Mouse (Mus musculus): ENCODE data around the gene 1700123O20Rik. TPM values are rescaled to one million over a fixed set of nuclear protein-coding genes. Genes with fewer than 3 reads are reported as not detected.

Gene 1700123O20Rik
- polyA plus RNA-seq, 1 experiment from 2014 or later, result 89.2 TPM

DNA sequence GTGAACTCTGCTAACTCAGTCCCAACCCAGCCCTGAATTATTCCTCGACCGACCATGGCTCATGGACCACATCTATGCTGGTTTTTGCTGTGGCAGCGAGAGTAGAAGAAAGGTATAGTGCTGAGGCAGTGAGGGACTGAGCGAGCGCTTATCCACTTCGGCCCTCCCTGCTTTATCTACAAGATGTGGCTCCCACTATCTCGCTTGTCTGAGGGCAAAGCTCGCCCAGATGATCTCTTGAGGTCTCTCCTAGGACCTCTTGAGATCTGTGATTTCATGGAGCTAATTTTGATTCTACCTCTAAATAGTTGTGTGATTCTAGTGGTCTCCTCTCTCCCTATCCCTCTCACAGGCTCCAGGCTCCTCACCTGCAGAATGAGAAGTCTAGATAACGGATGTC lies 23.0 kb downstream of the 1700123O20Rik start:
- ATAC-seq (ENCODE audit: insufficient number of reproducible peaks, insufficient read depth, low FRiP score, low TSS enrichment, low read depth), result no peak
- 82% methylated on average over 9 of the region's 9 CpGs for WGBS

DNA sequence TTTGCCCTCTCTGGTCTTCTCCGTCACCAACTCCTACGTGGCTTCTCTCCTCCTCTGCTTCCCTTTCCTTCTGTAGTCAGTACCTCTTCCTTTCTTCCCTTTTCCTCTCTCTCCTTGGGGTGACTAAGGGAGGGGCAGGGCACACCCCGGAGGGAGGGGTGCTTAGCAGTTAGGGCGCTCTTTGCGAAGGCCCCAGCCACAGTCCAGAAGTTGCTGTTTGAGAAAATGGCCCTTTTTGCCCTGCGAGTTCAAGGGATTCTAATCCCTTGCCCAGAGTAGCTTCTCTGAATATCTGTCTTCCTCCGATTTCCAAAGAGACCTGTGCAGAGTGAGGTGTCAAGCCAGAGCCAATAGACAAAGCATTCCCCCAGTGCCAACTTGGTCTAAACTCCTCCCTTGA lies 26.1 kb downstream of the 1700123O20Rik start, which contains the start of gene Cebpe:
Cebpe (minus strand) TSS at position 101 of the 400 bp plus-strand sequence.
- no peak for ATAC-seq (ENCODE audit: insufficient number of reproducible peaks, insufficient read depth, low FRiP score, low TSS enrichment, low read depth)
- peaks cover 6% of the 10 kb centered on the region; the same call in 1 of the 2 replicates for H3K27me3 ChIP-seq
- WGBS, result 87% methylated on average over 7 of the region's 7 CpGs
- H3K9me3 ChIP-seq, result no peaks in the 10 kb centered on the region
- no peak within 1 kb of the TSS for H3K27ac ChIP-seq
- peaks cover 10% of the 10 kb centered on the region for H3K4me1 ChIP-seq
- no peak within 1 kb of the TSS for H3K4me3 ChIP-seq
- no peak within 1 kb of the TSS for H3K4me2 ChIP-seq
- H3K36me3 ChIP-seq, result no peaks in the 10 kb centered on the region
- no peak within 1 kb of the TSS for H3K9ac ChIP-seq

More for the DNA sequence above, 23.0 kb downstream of the 1700123O20Rik start:
- H3K27ac ChIP-seq, result no peak overlapping the region
- H3K27me3 ChIP-seq, result no peaks in the 10 kb centered on the region
- no peaks in the 10 kb centered on the region for H3K9me3 ChIP-seq
- H3K36me3 ChIP-seq, result no peaks in the 10 kb centered on the region
- no peak overlapping the region for H3K9ac ChIP-seq
- H3K4me1 ChIP-seq, result 0 out of 2 replicates have a peak, but pooled peaks cover 3% of the 10 kb centered on the region
- no peak overlapping the region for H3K4me3 ChIP-seq
- H3K4me2 ChIP-seq, result no peak overlapping the region

DNA sequence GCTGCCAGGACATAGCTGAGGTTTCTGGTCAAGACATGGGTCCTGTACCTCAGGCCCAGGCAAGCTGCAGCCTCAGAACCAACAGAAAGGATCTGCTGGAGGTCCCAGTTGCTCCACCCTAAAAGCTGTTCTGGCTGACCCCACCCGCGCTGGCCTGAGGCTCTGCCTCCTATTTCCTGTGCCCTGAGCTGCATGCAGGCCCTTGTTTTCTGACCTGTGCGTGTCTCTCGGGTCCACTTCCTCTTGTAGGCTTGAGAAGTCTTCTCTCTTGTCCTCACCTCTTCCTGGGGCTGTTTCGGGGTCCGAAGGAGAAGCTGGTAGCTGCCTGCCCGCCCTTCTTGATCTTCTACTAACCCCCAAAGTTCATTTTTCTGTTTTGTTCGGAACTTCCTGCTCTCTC lies 26.8 kb downstream of the 1700123O20Rik start:
- Histone ChIP-seq H3K27ac (no peak overlapping the region), H3K4me3 (no peak overlapping the region), H3K27me3 (peaks cover 6% of the 10 kb centered on the region; the same call in 1 of the 2 replicates), H3K9me3 (no peaks in the 10 kb centered on the region), H3K4me1 (peaks cover 10% of the 10 kb centered on the region), H3K9ac (no peak overlapping the region), H3K4me2 (no peak overlapping the region), H3K36me3 (no peaks in the 10 kb centered on the region)
- no peak for ATAC-seq (ENCODE audit: insufficient number of reproducible peaks, insufficient read depth, low FRiP score, low TSS enrichment, low read depth)
- WGBS, result 57% methylated on average over 8 of the region's 8 CpGs

DNA sequence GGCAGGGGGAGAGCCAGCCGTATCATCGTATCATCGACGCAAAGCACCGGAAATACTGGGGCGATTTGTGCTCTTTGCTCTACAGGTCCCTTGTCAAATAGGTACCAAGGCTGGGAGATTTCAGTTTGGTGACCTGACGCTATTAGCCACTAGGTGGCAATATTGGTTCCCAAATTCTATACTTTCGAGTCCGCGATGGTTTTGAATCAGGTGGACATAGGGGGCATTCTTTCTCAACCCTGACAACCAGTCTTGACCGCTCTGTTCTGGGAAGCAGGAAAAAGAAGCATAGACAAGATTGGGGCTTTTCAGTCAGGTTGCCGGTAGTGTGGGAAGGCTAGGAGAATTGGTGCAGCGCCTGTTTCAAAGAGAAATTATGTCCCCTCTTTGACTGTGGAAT lies 28.1 kb downstream of the 1700123O20Rik start:
- peak overlapping the region; percentile 37 for H3K4me3 ChIP-seq
- H3K4me2 ChIP-seq, result peak overlapping the region; percentile 61
- under 1% methylated on average over 13 of the region's 13 CpGs for WGBS
- ATAC-seq (ENCODE audit: insufficient number of reproducible peaks, insufficient read depth, low FRiP score, low TSS enrichment, low read depth), result no peak
- H3K9ac ChIP-seq, result no peak overlapping the region
- H3K9me3 ChIP-seq, result no peaks in the 10 kb centered on the region
- no peaks in the 10 kb centered on the region for H3K36me3 ChIP-seq
- peaks cover 6% of the 10 kb centered on the region; the same call in 1 of the 2 replicates for H3K27me3 ChIP-seq
- H3K27ac ChIP-seq, result no peak overlapping the region
- peaks cover 10% of the 10 kb centered on the region for H3K4me1 ChIP-seq

DNA sequence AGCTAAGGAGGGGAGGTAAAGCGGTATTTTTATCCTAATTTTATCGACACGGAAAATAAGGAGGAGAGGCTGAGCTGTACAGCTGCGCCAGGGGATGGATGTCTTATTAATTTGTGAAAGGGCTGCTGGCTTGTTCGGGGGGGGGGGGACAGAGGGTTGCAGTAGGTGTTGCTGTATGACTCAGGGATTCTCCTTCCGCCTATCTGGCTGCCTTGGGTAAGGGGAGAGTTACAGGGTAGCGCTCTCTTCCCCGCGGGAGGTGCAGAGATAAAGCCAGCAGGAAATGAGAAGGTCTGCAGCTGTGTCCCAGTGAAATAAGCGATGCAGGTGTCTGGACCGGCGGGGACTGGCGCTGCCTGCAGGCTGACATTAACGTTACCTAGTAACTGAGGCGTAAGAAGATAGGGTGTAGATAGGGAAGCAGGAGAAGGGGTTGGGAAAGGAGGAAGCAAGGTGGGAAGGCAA lies 28.6 kb downstream of the 1700123O20Rik start:
- WGBS, result 2% methylated on average over 15 of the region's 15 CpGs
- Histone ChIP-seq H3K4me1 (peaks cover 10% of the 10 kb centered on the region), H3K4me3 (peak overlapping the region; percentile 37), H3K9ac (0 out of 2 replicates have a peak overlapping the region, but pooled peaks have one; percentile 17), H3K27ac (no peak overlapping the region), H3K27me3 (peaks cover 6% of the 10 kb centered on the region; the same call in 1 of the 2 replicates), H3K4me2 (peak overlapping the region; percentile 61), H3K9me3 (no peaks in the 10 kb centered on the region), H3K36me3 (no peaks in the 10 kb centered on the region)
- no peak for ATAC-seq (ENCODE audit: insufficient number of reproducible peaks, insufficient read depth, low FRiP score, low TSS enrichment, low read depth)

DNA sequence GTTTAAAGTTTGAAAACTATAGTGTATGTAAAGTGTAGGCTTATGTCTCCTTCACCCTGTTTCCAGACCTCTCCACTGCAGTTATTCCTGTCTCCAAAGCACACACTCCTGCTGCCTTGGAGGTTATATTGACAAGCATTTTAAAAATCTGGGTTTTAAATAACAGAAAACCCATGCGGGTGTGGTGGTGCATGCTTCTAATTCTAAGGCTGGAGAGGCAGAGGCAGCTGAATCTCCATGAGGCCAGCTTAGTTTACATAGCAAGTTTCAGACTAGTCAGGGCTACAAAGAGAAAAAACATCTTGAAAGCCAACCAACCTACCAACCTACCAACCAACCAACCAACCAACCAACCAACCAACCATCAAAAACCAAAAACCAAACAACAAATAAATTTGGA lies 29.4 kb downstream of the 1700123O20Rik start:
- H3K27ac ChIP-seq, result no peak overlapping the region
- no peak overlapping the region for H3K4me2 ChIP-seq
- no peak overlapping the region for H3K4me3 ChIP-seq
- H3K36me3 ChIP-seq, result no peaks in the 10 kb centered on the region
- no peak for ATAC-seq (ENCODE audit: insufficient number of reproducible peaks, insufficient read depth, low FRiP score, low TSS enrichment, low read depth)
- H3K27me3 ChIP-seq, result peaks cover 6% of the 10 kb centered on the region; the same call in 1 of the 2 replicates
- H3K9me3 ChIP-seq, result no peaks in the 10 kb centered on the region
- H3K9ac ChIP-seq, result no peak overlapping the region
- WGBS, result 65% methylated on average over 1 of the region's 1 CpGs
- peaks cover 10% of the 10 kb centered on the region for H3K4me1 ChIP-seq

DNA sequence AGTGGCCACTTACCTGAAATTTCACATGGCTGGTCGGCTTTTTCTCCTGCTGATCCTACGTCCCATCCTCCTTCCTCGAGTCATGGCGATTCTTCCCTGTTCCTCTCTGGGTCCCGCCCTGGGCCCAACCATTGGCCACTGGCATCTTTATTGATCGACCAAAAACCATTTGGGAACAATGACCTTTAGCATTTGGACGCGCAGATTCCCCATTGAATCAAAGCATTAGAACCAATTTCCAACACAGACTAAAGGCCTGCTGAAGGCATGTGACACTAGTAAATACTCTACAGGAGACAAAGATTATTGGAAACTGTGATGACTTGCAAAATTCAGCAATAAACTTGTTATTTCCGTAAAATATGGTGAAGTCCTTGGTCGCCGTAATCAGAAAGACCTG lies 34.0 kb downstream of the 1700123O20Rik start:
- Histone ChIP-seq H3K4me1 (peaks cover 1% of the 10 kb centered on the region), H3K9ac (no peak overlapping the region), H3K36me3 (no peaks in the 10 kb centered on the region), H3K27ac (no peak overlapping the region), H3K9me3 (no peaks in the 10 kb centered on the region), H3K4me3 (no peak overlapping the region), H3K27me3 (0 out of 2 replicates have a peak, but pooled peaks cover under 1% of the 10 kb centered on the region), H3K4me2 (no peak overlapping the region)
- WGBS, result 87% methylated on average over 11 of the region's 11 CpGs
- no peak for ATAC-seq (ENCODE audit: insufficient number of reproducible peaks, insufficient read depth, low FRiP score, low TSS enrichment, low read depth)

DNA sequence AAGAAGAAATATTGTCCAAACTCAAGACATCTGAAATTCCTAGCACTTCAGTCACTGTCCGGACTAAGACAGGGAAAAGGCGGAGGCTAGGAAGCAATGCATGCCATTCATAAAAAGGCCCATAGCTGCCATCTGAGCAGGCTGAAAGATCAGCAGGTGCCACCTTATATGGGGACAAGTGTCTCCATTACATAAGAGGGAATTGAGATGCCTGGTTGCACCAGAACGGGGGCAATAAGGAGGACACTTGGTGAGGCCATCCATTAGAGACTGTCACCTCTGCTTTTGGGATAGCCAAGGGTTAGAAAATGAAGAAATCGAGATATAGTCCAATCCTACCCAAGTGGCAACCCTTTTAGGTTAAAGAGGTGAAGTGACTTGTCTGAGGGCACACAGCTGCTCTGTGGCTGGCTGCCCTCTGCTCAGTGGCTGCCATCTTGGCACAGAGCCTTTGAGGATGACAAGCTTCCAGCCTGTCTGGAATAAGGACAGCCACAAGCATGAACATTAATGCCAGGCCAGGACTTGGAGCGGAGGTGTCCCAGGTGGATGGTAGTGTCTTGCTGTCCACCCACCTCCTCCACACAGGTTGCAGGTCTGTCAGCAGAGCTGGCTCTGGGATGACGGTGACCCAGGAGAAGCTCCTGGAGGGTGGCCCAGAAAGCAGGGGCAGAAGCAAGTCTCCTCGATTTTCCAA lies 34.8 kb downstream of the 1700123O20Rik start:
- 87% methylated on average over 7 of the region's 7 CpGs for WGBS
- Histone ChIP-seq H3K27me3 (no peaks in the 10 kb centered on the region), H3K9ac (no peak overlapping the region), H3K36me3 (no peaks in the 10 kb centered on the region), H3K9me3 (no peaks in the 10 kb centered on the region), H3K27ac (no peak overlapping the region), H3K4me2 (no peak overlapping the region), H3K4me1 (no peaks in the 10 kb centered on the region), H3K4me3 (no peak overlapping the region)
- ATAC-seq (ENCODE audit: insufficient number of reproducible peaks, insufficient read depth, low FRiP score, low TSS enrichment, low read depth), result no peak

DNA sequence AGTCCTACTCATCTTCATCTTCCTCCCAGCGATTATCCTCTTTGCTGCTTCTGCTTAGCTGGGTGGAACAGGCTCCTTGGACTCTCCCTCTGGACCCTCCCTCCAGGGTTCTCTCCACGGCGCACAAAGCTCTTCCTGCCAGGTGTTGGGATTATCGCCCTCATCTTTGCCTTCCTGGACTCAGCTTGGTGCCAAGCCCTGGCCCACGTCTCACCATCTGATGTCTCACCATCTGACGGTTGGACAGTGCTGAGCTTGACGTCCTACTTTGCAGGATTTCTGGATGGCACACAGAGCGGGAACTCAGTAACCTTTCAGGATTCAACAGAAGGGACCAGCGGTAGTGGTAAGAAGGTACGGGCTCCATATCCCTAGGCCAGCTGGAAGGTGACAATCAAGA lies 35.7 kb downstream of the 1700123O20Rik start:
- no peaks in the 10 kb centered on the region for H3K9me3 ChIP-seq
- no peak overlapping the region for H3K27ac ChIP-seq
- no peaks in the 10 kb centered on the region for H3K4me1 ChIP-seq
- H3K4me2 ChIP-seq, result no peak overlapping the region
- no peak overlapping the region for H3K9ac ChIP-seq
- no peaks in the 10 kb centered on the region for H3K36me3 ChIP-seq
- 80% methylated on average over 10 of the region's 10 CpGs for WGBS
- no peaks in the 10 kb centered on the region for H3K27me3 ChIP-seq
- no peak overlapping the region for H3K4me3 ChIP-seq
- no peak for ATAC-seq (ENCODE audit: insufficient number of reproducible peaks, insufficient read depth, low FRiP score, low TSS enrichment, low read depth)

DNA sequence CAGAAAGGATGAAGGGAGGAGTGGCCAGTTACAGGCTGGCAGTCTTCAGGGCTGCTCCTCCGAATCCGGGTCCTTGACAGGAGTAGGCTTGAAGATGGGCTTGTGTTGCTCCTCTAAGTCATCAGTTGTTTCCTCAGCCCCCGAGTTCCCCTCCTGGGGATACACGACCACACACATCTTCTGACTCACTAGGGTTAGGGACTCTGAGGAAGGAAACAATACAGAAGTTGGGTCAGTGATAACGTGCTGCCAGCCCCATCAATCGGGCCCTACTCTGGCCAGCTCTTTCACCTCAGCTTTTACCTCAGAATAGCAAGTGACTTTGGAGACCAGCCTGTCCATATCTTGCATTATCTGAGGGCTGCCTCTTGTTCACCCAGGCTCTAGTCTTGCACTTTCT lies 38.0 kb downstream of the 1700123O20Rik start:
- Histone ChIP-seq H3K9ac (no peak overlapping the region), H3K9me3 (no peaks in the 10 kb centered on the region), H3K4me1 (no peaks in the 10 kb centered on the region), H3K4me3 (no peak overlapping the region), H3K27me3 (no peaks in the 10 kb centered on the region), H3K4me2 (no peak overlapping the region), H3K27ac (no peak overlapping the region), H3K36me3 (no peaks in the 10 kb centered on the region)
- WGBS, result 71% methylated on average over 6 of the region's 6 CpGs
- no peak for ATAC-seq (ENCODE audit: insufficient number of reproducible peaks, insufficient read depth, low FRiP score, low TSS enrichment, low read depth)

DNA sequence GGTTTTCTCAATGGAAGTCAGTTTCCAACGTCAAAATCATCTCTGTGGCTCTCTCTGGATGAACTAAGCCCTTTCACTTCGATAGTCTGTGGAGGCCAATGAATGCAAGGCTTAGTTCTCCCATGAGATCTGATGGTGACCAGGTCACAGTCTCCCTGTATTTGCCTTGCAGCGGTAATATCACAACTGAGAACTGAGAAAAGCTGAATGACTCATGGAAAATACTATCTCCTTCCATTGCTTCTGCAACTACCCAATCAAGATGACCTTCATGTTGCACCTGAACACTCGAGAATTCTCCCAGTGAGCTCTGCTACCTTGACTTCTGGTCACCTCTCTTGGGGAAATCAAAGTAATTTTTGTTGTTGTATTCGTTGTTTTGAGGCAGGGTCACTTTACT lies 41.5 kb downstream of the 1700123O20Rik start:
- Histone ChIP-seq H3K27me3 (no peaks in the 10 kb centered on the region), H3K9me3 (no peaks in the 10 kb centered on the region), H3K27ac (no peak overlapping the region), H3K36me3 (no peaks in the 10 kb centered on the region), H3K4me3 (no peak overlapping the region), H3K9ac (no peak overlapping the region), H3K4me1 (no peaks in the 10 kb centered on the region), H3K4me2 (no peak overlapping the region)
- WGBS, result 77% methylated on average over 5 of the region's 5 CpGs
- ATAC-seq (ENCODE audit: insufficient number of reproducible peaks, insufficient read depth, low FRiP score, low TSS enrichment, low read depth), result no peak

Data from embryonic facial prominence, embryonic 13.5 days (tissue).